Mouse (Mus musculus): ENCODE results near the gene Oard1. TPM values are rescaled to one million over a fixed set of nuclear protein-coding genes. Genes with fewer than 3 reads are reported as not detected.

Oard1 gene
- total and polyA plus RNA-seq, 3 experiments, result 30.6 to 59.4 (median 32.6) TPM

DNA sequence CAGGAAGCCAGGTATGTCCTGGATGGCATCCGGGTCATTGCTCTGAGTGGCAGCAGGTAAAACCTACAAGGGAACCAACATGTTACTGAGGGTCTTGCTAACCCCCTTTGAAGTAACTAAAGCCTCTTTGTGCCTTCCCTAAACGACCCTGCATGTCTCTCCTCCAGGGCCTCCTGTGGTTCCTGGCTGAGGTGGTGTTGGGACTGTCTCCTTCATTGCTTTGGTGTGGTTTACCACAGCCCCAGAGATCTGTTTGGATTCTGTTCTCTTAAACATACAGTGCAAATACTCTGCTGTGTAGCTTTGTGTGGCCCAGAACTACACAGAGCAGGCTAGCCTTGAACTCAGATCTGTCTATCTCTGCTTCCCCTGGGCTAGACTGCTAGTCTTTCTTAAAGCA, 9.8 kb downstream of the Oard1 start:
- Histone ChIP-seq H3K9me3 (replicated peaks; ENCODE audit: low read length) (no peaks in the 10 kb centered on the region), H3K4me1 (ENCODE audit: control insufficient read depth in 1 of 2, insufficient read depth in 2 of 2) (peaks cover 0 to 13% of the 10 kb centered on the region in 2 experiments; a peak in 2 of 4 replicates), H3K9ac (ENCODE audit: insufficient read depth, low read depth) (no peak overlapping the region), H3K4me3 (replicated peaks in 1 of 3; ENCODE audit: low read depth in 2 of 3, low read length in 2 of 3, poor library complexity in 1 of 3) (no peak overlapping the region), H3K79me2 (replicated peaks; ENCODE audit: control insufficient read depth, extremely low read depth, insufficient read depth, poor library complexity, severe bottlenecking) (no peaks in the 10 kb centered on the region), H3K27me3 (replicated peaks) (no peaks in the 10 kb centered on the region), H3K36me3 (replicated peaks in 1 of 2; ENCODE audit: control insufficient read depth in 1 of 2, insufficient read depth in 1 of 2, low read length in 1 of 2) (peaks cover 28 to 63% of the 10 kb centered on the region in 2 experiments), H3K4me2 (ENCODE audit: insufficient read depth, low read depth, poor library complexity, severe bottlenecking) (no peak overlapping the region), H3K27ac (ENCODE audit: insufficient read depth, low read depth) (no peak overlapping the region)
- in situ Hi-C loops (cut with MboI; ENCODE audit: low pct_ligation_motif_present, low pct_unique_long_range_greater_than_20kb, low sequenced_read_pairs) (no loop called here), dilution Hi-C loops (cut with MboI; ENCODE audit: extremely low pct_ligation_motif_present, extremely low pct_unique_long_range_greater_than_20kb, low sequenced_read_pairs) (no loop called here)
- no peak for TF ChIP-seq SMC3 (IDR thresholded peaks at IDR 0.05; ENCODE audit: low read depth, low read length)
- no peak for TF ChIP-seq GABPA (IDR thresholded peaks at IDR 0.05; ENCODE audit: insufficient replicate concordance, low read depth, low read length)
- no peak for TF ChIP-seq USF2 (conservative IDR thresholded peaks at IDR 0.05; ENCODE audit: low read depth, low read length)
- TF ChIP-seq ZKSCAN1 (IDR thresholded peaks at IDR 0.05; ENCODE audit: borderline replicate concordance, low read depth, low read length), result no peak
- TF ChIP-seq KAT2A (IDR thresholded peaks at IDR 0.05; ENCODE audit: insufficient replicate concordance, low read length), result no peak
- no peak for TF ChIP-seq ZC3H11A (IDR thresholded peaks at IDR 0.05; ENCODE audit: low read depth, low read length)
- no peak for TF ChIP-seq MAZ (IDR thresholded peaks at IDR 0.05; ENCODE audit: low read depth, low read length)
- TF ChIP-seq BHLHE40 (IDR thresholded peaks at IDR 0.05; ENCODE audit: low read depth, low read length), result no peak
- TF ChIP-seq IRF4 (IDR thresholded peaks at IDR 0.05; ENCODE audit: low read depth, low read length), result no peak
- TF ChIP-seq CTCF (conservative IDR thresholded peaks at IDR 0.05 in 1 of 2, IDR thresholded peaks at IDR 0.05 in 1 of 2; ENCODE audit: low read depth in 2 of 2, low read length in 2 of 2), result no peak
- no peak for TF ChIP-seq MEF2A (IDR thresholded peaks at IDR 0.05; ENCODE audit: borderline replicate concordance, low read depth, low read length)
- TF ChIP-seq USF1 (IDR thresholded peaks at IDR 0.05; ENCODE audit: low read depth, low read length), result no peak
- TF ChIP-seq MAX (IDR thresholded peaks at IDR 0.05; ENCODE audit: low read length), result no peak
- no peak for TF ChIP-seq CHD1 (IDR thresholded peaks at IDR 0.05; ENCODE audit: low read depth, low read length)
- TF ChIP-seq ZMIZ1 (IDR thresholded peaks at IDR 0.05; ENCODE audit: low read depth, low read length), result no peak
- TF ChIP-seq SIN3A (IDR thresholded peaks at IDR 0.05; ENCODE audit: low read length), result no peak
- TF ChIP-seq CHD2 (IDR thresholded peaks at IDR 0.05; ENCODE audit: low read length), result no peak
- TF ChIP-seq MYC (IDR thresholded peaks at IDR 0.05; ENCODE audit: low read depth, low read length), result no peak
- TF ChIP-seq MXI1 (IDR thresholded peaks at IDR 0.05; ENCODE audit: low read depth, low read length), result no peak
- DNase-seq (ENCODE audit: extremely low read depth), result no peak

DNA sequence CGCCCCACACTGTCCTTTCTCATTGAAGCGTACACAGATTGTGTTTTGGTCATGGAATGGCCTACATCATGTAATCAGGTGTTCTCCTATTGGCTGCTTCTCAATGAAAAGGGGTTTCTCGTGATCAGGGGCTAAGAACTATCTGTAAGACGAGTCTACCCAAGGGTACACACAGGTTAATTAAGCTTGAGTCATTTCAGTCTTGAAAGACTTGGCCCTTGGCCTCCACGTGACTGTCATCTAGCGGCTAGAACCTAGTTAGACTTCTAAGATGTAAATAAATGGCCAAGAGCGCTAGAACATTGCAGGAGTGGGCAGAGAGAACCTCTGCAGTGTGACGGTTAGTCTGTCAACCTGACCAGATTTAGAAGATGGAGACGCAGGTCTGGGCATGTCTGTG, 14.4 kb downstream of the Oard1 start:
- dilution Hi-C loops (cut with MboI; ENCODE audit: extremely low pct_ligation_motif_present, extremely low pct_unique_long_range_greater_than_20kb, low sequenced_read_pairs) (no loop called here), in situ Hi-C loops (cut with MboI; ENCODE audit: low pct_ligation_motif_present, low pct_unique_long_range_greater_than_20kb, low sequenced_read_pairs) (no loop called here)
- TF ChIP-seq ZC3H11A (IDR thresholded peaks at IDR 0.05; ENCODE audit: low read depth, low read length) (no peak), JUN (IDR thresholded peaks at IDR 0.05; ENCODE audit: insufficient read depth, low read depth, low read length) (no peak), CTCF (conservative IDR thresholded peaks at IDR 0.05 in 1 of 2, IDR thresholded peaks at IDR 0.05 in 1 of 2; ENCODE audit: low read depth in 2 of 2, low read length in 2 of 2) (0 out of 4 replicates have a peak, but pooled peaks of 1 of the 2 experiments have one; percentile 3), EP300 (IDR thresholded peaks at IDR 0.05; ENCODE audit: low read length) (no peak), ELF1 (IDR thresholded peaks at IDR 0.05; ENCODE audit: low read depth, low read length) (no peak), ZMIZ1 (IDR thresholded peaks at IDR 0.05; ENCODE audit: low read depth, low read length) (no peak), HCFC1 (IDR thresholded peaks at IDR 0.05; ENCODE audit: low read depth, low read length) (no peak), E2F4 (IDR thresholded peaks at IDR 0.05; ENCODE audit: insufficient replicate concordance, low read depth, low read length) (no peak), MXI1 (IDR thresholded peaks at IDR 0.05; ENCODE audit: low read depth, low read length) (no peak), IRF4 (IDR thresholded peaks at IDR 0.05; ENCODE audit: low read depth, low read length) (peak; percentile 47; the same call in 1 of the 2 replicates), TBP (conservative IDR thresholded peaks at IDR 0.05; ENCODE audit: low read depth, low read length) (no peak), UBTF (IDR thresholded peaks at IDR 0.05; ENCODE audit: low read depth, low read length) (no peak), USF1 (IDR thresholded peaks at IDR 0.05; ENCODE audit: low read depth, low read length) (peak; percentile 45)
- H3K27ac ChIP-seq (ENCODE audit: insufficient read depth, low read depth), result no peak overlapping the region
- H3K4me1 ChIP-seq (ENCODE audit: control insufficient read depth in 1 of 2, insufficient read depth in 2 of 2), result peaks cover 0 to 32% of the 10 kb centered on the region in 2 experiments; a peak in 3 of 4 replicates
- H3K36me3 ChIP-seq (replicated peaks in 1 of 2; ENCODE audit: control insufficient read depth in 1 of 2, insufficient read depth in 1 of 2, low read length in 1 of 2), result peaks cover 0 to 17% of the 10 kb centered on the region in 2 experiments
- DNase-seq (ENCODE audit: extremely low read depth), result no peak
- no peaks in the 10 kb centered on the region for H3K27me3 ChIP-seq (replicated peaks)
- H3K4me3 ChIP-seq (replicated peaks in 1 of 3; ENCODE audit: low read depth in 2 of 3, low read length in 2 of 3, poor library complexity in 1 of 3), result no peak overlapping the region
- no peaks in the 10 kb centered on the region for H3K79me2 ChIP-seq (replicated peaks; ENCODE audit: control insufficient read depth, extremely low read depth, insufficient read depth, poor library complexity, severe bottlenecking)
- no peak overlapping the region for H3K9ac ChIP-seq (ENCODE audit: insufficient read depth, low read depth)
- H3K9me3 ChIP-seq (replicated peaks; ENCODE audit: low read length), result no peaks in the 10 kb centered on the region
- H3K4me2 ChIP-seq (ENCODE audit: insufficient read depth, low read depth, poor library complexity, severe bottlenecking), result no peak overlapping the region

All from CH12.LX (cell line).